Mouse (Mus musculus) telencephalon, adult 2 months (tissue): ENCODE results near the gene Pttg1ip.

Experiments
- DNase-seq: peaks from one replicate; pipeline ENCODE4 v3.0.0-alpha.2; 2011; ENCODE audit warnings: low read depth, low spot score

Gene Pttg1ip

DNA sequence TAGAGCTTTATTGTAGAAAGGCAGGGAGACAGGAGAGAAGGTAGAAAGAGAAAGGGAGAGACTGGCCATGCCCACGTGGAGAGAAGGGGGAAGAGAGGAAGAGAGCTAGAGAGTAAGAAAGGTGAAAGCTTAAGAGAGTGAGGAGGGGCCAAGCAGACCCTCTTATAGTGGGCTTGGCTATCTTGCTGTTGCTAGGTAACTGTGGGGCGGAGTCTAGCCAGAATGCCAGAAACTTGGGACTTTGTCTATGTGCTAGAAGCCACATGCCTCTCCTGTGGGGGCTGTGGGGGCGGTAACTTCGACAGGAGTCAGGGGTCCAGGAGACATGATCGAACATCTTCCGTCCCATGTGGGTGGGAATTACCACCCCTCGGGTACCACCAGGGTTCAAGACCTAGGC is 12.0 kb upstream of the Pttg1ip start:
- no peak for DNase-seq

DNA sequence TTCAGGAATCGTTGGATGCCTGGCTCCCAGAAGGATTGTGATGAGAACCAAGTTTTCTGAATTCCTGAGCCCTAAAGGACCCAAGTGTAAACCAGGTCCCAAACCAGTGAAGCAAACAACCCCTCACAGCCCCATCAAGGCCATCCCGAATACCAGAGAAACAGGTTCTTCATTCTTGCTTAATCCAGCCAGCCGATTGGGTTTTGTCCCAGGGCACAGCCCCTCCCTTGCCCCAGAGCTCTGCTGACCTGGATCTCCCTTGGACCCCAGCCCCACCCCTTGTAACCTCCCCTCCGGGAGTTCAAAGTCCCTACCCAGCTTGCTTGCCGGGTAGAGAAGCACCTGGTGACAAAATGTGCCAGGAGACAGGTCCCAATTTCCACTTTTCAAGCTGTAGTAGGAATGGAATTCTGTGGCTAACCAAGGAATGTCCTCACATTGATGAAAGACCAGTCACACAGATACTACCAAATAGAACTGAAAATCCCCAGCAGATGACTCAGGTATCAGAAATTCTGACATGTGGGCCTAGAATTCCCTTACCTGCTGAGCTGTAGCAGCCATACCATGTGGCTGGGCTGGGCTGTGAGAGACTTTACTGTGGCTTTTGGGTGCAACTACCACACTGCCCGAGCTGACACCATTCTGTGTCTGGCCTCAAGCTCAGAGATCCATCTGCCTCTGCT is 11.4 kb upstream of the Pttg1ip start:
- DNase-seq = no peak

DNA sequence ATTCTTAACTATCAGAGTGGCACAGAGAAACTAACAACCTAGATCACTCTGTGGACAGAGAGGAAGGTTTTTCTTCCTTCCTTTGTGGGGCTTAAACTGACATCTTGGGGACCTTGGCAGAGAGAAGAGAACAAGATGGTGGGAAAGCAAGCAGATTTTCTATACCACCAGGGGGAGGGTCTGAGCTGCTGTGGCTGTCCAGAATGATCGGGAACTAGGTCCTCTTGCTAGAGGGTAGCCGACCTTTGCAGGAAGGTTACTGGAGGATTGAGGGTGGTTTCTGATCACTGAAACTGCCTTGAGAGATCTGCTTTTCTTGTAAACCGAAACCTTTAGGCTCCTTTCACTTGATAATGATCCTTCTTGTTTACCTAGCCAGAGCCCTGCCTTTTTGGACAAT is 9.3 kb upstream of the Pttg1ip start:
- DNase-seq = no peak

DNA sequence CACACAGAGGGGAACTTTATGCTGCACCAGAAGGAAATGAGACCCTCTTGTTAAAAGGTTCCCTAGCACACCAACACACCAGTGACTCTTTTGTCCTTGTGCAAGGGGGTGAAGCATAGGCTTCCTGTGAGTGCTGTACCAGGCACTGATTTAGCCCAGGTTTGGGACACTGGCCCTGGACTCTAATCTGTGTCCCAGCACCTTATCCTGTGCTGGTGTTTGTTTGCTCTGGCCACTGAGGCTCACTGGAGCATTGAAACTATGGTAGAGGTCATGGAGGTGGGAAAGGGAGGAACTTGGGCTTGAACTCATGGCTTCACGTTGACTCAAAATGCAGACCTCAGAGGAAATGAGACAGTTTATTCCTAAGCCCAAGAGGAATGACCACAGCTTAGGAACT is 8.4 kb upstream of the Pttg1ip start:
- DNase-seq = no peak

DNA sequence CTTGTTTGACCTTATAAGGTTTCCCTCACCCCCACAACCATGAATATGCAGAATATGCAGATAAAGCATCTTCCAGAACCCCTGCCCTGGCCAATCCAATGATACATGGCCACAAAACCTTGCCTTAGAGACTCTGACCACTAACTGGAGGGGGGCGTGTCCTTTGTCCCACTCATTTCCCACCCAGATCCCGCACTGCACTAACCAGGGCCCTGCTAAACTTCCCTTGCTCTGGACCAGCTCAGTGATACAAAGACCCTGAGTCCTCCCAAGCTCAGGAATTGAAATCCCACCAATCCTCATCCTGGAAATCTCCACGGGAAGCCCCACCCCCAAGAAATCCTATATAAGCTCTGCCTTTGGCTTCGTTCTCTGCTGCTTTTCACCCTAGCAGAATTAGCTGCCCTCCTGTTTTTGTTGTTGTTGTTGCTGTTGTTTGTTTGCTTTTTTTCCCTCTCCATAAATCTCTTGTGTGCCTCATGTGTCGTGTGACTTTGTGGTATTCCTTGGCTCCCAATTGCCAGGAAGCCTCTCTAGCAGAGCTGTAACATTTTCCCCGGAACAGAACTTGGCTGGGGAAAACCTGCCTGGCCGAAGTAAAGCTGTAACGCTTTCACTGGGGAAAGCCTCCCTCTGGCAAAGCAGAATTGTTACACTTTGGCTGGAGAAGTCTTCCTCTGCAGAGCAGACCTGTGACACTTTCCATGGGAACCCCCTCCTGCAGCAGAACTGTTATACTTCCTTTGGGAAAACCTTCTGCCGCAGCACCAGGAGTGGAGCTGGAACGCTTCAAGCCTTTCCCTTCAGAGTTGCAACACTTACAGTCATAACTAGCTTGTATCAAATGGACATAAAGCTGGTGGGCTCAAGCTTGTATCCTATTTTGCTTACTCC is 1.2 kb upstream of the Pttg1ip start:
- DNase-seq = no peak

DNA sequence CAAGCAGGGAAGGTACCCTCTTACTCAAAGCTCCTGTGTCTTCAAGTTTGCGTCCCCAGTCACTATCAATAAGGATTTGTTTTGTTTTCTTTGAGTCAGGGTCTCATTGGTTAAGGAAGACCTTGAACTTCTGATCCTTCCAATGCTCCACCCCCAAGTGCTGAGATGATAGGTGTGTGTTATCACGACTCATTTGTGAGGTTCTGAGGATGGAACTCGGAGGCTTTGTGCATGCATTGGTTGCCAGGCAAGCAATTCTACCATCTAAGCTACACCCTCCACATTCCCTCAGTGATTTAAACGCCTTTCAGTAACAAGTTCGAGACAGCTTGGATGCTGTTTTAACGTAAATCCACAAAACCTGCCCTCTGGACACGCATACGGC is 505 bp upstream of the Pttg1ip start:
- DNase-seq = no peak

DNA sequence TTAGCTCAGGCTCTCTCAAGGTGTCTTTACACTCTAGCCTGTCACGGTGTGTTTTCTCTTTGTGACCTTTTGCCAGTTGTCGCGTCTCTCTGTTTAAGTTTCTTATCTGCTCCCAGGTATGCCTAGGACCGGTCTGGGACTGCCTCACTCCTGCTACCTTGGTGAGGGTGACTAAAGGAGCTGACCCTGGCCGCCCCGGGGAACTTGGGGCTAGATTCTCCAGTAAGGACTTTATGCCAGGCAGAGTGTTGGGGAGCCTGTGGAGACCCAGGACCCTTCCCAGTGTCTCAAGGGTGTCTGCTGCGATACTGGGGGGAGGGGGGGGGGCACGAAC is 732 bp downstream of the Pttg1ip start:
- no peak for DNase-seq

DNA sequence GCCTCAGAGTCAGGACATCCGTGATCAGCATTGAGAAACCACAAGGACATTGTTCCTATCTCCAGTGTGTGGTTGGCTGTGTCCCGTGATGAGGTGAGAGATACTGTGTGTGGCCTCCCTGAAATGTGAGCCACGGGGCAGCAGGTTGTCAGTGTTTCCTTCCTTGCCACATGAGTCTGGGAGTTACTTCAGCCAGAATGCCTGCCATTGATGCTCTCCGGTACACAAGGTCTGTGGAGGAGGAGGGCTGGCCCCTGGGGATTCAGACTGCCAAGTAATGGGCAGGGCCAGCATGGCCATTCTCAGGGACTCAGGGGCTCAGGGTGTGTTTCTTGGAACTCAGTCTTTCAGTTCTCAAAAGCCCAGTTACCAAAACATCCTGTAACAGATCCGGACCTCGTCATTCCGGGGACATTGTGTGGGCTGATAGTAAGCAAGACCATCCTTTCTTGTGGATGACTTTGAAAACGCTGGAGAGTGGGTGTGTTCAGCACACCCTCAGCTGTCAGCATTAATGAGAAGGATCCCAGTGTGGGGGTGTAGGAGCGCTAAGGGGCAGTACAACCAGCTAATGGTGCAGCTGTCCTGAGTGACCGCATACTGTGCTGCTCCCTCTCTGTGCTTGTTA is 2.4 kb downstream of the Pttg1ip start:
- DNase-seq = no peak

DNA sequence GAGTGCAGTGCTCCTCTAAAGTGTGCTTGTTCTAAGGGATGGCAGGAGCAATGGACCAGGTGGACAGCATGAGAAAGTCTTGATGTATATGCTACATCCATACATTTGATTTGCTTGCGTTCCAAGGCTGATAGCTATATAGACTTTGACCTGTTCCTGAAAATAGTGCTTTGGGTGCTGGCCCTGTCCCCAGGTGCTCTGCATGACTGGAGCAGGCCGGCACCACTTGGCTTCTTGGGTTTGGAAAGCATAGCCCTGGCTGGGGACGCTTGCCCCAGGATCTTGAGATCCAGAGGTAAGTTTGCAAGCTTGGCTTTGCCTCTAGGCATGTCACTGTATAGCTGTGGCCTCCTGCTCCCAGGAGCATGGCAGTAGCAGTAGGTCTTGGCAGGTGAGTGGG is 5.1 kb downstream of the Pttg1ip start:
- DNase-seq = no peak

DNA sequence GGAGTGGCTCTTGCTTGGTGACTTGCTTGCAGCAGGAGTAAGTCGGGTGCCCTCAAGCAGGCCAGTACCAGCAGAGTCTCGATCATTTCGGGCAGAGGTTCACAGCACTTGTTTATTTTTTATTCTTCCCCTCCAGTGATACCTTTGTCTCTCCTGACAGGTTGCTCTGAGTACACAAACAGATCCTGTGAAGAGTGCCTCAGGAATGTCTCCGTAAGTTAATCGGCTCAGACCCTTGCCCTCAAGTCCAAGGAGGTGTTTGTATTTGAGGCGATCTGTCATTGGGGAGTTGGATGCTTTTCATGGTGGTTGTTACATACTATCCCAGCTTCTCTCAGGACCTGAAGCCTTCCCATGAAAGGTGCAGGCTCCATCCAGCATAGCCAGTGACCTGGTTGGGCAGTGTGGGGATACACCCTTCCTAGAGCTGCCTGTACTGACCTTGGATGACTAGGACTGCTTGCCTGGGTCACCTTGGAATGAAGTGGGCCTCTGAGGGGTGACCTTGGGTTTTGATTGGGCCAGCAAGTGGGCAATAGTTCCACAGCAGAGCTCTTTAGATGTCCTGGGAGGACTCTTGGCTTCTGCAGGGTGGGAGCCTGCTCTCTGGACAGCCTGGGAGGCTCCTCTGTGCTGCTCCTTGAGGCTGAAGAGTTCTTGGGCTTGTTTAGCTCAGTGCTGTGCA is 5.7 kb downstream of the Pttg1ip start:
- DNase-seq = no peak

DNA sequence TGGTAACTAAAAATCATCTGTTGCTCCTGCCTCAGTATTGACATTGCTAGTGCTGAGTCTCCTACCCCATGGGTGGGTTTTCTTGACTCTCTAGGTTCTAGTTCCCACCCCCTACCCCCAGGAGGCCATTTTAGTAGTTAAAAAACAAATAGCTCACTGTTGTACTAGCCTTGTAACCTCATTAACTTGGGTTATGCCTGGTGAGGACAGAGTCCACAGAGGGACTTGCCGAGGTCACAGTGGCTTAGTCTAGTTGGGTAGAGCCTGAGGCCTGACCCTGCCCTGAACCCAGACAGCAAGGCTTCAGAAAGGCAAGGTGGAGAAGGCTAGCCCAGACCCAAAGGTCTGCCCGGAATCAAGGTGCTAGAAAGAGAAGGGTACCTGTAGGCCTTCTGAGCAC is 6.5 kb downstream of the Pttg1ip start:
- DNase-seq = no peak

DNA sequence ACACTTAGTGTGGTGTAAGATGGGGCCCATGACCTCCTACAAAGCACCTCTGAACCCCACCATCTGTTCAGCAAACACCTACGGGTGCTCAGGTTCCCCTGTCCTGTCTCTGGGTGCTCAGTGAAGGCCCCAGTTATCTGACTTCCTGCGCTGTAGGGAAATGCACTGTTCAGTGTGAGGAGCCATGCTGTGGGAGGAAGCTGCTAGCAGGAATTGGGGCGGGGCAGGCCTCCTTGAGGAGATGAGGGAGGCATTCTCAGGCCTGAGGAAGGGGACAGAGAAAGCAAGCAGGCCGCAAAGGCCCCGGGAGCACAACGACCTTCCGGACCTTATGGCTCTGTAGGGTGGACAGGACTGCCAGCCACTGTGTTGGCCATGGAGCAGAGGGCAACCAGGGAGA is 7.6 kb downstream of the Pttg1ip start:
- DNase-seq = no peak

DNA sequence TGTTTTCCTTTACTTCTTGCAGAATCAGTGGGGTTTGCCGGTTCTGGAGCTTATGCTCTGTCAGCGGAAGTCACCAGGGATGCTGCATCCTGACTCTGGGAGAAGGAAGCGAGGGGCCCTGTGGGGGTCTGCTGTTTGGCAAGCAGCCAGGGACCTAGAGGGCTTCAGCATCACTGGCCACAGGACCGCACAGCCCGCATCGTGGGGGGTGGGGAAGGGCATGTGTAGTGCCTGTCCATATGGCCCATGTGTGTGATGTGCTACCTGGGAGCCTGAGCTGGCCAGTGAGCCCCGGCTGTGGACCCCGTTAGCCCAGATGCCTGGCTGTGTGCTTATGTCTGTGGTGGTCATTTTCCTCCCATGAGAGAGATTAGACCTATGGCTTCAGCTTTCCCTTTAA is 8.2 kb downstream of the Pttg1ip start:
- no peak for DNase-seq

DNA sequence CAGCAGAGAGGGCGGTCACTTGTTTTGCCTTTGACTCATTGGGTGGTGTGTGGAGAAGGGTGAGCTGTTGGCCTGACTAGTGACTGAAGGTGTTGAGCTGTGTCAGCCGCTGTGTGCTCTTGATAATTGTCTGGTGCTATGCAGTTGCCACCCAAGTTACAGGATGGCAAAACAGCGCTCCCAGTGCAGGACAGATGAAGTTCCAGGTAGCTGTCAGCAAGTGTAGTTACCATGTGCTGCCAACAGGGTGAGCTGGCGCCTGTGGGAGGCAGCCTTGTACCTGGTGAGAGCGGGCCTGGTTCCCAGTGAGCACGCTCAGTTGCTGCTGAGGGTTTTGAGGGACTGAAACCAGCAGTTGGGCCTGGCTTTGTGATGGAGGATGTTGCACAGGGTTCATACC is 9.3 kb downstream of the Pttg1ip start:
- peak; percentile 34 for DNase-seq

DNA sequence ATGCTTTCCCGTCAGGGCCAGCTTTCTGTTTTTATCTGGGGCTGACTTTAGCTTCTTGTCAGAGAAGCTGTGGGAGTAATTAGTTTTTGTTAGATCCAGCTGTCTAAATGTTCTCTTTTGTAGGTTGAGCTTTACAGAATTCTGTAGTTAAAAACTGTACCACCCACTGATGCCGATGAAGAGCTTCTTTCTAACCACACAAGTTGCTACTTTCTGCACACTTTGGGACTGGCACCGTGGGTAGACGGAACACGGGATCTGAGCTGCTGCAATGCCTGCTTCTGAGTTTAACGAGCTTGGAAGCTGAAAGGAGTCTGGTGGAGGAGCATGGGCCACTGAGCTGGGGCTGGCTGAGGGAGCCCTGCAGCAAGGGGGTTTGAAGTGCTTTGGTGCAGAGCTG is 10.0 kb downstream of the Pttg1ip start:
- peak; percentile 93 for DNase-seq

DNA sequence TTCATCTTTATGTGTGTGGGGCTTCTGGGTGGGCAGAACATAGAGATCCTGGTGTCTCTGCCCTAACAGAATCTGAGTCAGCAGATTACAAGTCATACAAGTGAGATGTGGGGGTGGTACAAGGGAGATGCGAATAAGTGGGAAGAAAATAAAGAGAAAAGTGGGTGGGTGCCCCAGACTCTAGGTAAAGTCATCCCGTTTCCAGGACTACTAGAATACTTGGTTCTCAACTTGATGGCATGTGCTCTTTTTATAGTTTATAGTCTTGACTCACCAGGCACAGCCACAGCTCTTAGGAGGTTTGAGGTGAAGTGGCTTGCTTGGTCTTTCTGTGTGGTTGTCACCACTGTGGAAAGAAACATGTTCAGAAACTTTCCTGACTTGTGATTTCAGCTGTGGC is 14.5 kb downstream of the Pttg1ip start:
- DNase-seq = peak; percentile 63

DNA sequence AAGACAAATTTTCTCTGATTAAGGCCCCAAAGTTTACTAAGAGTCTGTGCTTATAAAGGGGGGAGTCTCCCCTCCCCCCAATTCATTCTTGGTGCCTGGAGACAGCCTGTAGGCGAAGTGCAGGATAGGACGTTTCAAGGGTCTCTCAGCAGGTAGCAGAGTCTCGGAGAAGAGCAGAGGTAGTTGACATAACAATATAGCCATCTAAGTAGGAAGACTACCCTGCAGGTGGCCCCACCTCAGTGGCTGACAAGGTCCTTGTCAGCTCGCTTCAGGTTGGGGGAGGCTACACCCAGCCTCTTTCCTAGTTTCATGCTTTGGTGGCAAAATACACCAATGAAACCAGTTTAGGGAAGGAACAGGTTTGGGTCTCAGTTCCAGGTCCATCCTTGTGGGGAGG is 21.5 kb downstream of the Pttg1ip start:
- DNase-seq = no peak

DNA sequence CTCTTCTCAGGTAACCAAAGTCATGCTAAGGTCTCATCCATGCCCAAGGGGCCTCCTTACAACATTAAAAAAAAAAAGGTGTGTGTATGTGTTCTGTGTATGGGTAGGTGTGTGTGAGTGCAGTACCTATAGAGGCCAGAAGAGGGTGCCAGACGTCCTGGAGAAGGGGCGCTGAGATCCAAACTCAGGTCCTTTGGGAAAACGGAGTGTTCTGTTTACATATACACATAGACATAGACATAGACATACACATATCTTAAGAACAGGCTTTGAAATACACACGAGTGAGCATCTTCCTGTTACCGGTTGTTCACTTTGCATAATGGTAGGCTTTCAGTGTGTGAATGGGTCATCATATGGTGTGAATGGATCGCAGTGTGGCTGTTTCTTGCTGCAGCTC is 22.6 kb downstream of the Pttg1ip start:
- DNase-seq = no peak

DNA sequence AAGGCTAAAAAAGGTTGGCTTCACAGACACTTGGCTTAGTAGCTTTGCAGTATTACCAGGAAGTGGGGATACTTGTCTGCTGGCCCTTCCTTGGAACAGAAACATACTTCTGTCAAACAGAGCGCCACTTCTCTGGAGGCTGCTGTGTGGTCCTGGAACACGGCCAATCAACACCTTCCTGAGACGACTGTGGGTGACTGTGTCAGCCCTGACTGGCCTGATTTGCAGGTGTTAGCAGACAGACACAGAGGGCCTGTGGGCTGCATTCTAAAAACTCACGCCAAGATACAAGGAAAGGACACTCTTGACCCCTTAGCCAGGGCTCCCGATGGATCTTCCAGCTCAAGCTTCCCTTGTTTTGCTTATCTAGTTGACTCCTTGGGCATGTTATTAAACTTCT is 23.4 kb downstream of the Pttg1ip start:
- no peak for DNase-seq

DNA sequence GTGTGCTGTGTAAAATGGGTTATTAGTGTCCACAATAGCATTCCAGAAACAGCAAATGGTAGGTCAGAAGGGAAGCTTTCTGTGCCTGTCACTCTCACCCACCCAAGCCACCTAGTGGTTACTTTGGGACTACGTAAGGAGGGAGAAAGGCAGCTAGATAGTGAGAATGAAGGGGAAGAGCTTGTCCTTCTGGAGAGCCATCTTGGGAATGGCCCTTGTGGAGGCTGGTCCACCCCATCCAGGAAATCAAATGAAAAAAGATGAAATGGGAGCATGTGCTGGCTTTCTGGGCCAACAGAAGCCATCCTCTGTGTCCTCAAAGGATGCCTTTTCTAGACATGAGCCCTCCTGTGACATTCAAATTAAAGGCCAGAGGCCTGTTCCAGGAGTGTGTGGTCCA is 23.8 kb downstream of the Pttg1ip start:
- DNase-seq = no peak

DNA sequence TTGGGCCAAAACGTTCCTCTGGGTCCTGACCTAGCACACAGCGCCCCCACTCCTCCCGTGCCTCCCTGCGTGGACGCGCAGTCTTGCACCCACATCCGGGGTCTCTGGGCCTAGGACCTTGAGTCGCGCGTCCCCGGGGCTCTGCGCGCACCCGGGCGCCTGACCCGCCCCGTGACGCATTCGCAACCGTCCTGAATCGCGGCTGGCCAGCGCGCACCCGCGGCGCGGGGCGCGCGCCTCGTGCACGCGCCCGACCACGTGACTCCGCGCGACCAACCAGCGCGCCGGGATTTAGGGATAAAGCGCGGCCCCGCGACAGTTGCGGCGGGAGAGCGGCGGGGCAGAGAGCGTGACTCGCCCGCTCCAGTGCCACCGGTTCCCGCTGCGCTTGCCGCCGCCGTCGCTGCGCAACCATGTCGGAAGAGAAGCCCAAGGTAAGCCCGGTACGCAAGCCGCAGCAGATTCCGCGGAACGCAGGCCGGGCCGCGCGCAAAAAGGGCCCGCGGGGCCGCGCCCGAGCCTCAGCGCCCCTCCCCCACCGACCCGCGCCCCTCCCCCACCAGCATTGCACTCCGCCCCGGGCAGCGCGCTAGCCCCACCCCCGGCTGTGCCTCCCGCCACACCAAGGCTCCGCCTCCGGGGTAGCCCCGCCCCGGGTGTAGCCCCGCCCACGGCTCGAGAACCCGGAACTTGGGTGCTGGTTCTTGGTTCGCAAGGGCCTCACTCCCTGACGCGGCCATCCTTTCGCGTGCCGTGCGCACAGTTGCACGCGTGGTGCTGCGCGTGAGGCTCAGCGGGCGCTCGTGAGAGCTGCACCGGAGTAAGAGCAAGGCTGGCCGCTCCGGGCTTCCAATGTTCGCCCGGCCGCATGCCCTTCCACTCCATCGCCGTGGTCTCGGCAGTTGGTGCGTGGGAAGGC is 24.6 kb downstream of the Pttg1ip start, which contains the start of the genes Sumo3 and Gm49325:
Gene Sumo3 (plus strand): TSS at position 190 of the 919 bp plus-strand sequence.
Gene Gm49325 (plus strand): TSS at position 290 of the 919 bp plus-strand sequence.
- peak; percentile 80 for DNase-seq
